Mouse (Mus musculus): ENCODE results near the gene Dydc2.

GRCm38 (mm10) chr14:41090777-41091176, 21.8 kb upstream of the Dydc2 start:
- TF ChIP-seq GATA1 (IDR thresholded peaks at IDR 0.05; ENCODE audit: borderline replicate concordance, low read length) (no peak), FLI1 (IDR thresholded peaks at IDR 0.05; ENCODE audit: low read length) (no peak)
